Mouse (Mus musculus) heart, embryonic 15.5 days (tissue): Measurements from ENCODE around the gene Prom1. TPM values are rescaled to one million over a fixed set of nuclear protein-coding genes. Genes with fewer than 3 reads are reported as not detected.

Experiments used
- ATAC-seq: fragments of 200-750 bp; cut with Nextera tagmentation; replicated peaks from 2 replicates; pipeline ENCODE4 v1.8.0; 2017; ENCODE audit warnings: low read depth, moderate TSS enrichment; ENCODE audit not compliant: insufficient number of reproducible peaks, insufficient read depth, low FRiP score
- H3K27ac ChIP-seq: fragments of 300-500 bp; sonication (generic); 2 replicates; pipeline ENCODE4 v1.5.1; 2015; ENCODE audit warnings: mild to moderate bottlenecking, inconsistent platforms
- H3K27me3 ChIP-seq: fragments of 300-500 bp; sonication (generic); 2 replicates; pipeline ENCODE4 v1.6.1; 2015; ENCODE audit warnings: inconsistent platforms
- H3K36me3 ChIP-seq: fragments of 300-500 bp; sonication (generic); 2 replicates; pipeline ENCODE4 v1.6.1; 2015; ENCODE audit warnings: mild to moderate bottlenecking, inconsistent platforms
- H3K4me1 ChIP-seq: fragments of 300-500 bp; sonication (generic); replicated peaks from 2 replicates; pipeline ENCODE4 v1.6.1; 2015; ENCODE audit warnings: inconsistent platforms
- H3K4me2 ChIP-seq: fragments of 300-500 bp; sonication (generic); 2 replicates; pipeline ENCODE4 v1.6.1; 2015; ENCODE audit warnings: inconsistent platforms, mild to moderate bottlenecking, moderate library complexity
- H3K4me3 ChIP-seq: fragments of 300-500 bp; sonication (generic); 2 replicates; pipeline ENCODE4 v1.5.1; 2015; ENCODE audit warnings: mild to moderate bottlenecking, inconsistent platforms
- H3K9ac ChIP-seq: fragments of 300-500 bp; sonication (generic); 2 replicates; pipeline ENCODE4 v1.6.1; 2015; ENCODE audit warnings: mild to moderate bottlenecking, inconsistent platforms
- H3K9me3 ChIP-seq: fragments of 300-500 bp; sonication (generic); replicated peaks from 2 replicates; pipeline ENCODE4 v1.6.1; 2016; ENCODE audit warnings: inconsistent platforms
- WGBS: fragments of 180-500 bp; shearing (Covaris S2); methylation state at CpG from one replicate; pipeline ENCODE4 v1.1.7; 2015; ENCODE audit warnings: mixed read lengths; 5-methylcytosine and 5-hydroxymethylcytosine counted together
- polyA plus RNA-seq: library from polyadenylated mRNA; unstranded; fragments of >200 nt; fragmentation: Nextera tagmentation; extraction: Ambion mirVana; gene quantifications from 2 replicates; pipeline ENCODE4 v1.2.1, GENCODE M21; 2015

Gene Prom1
- polyA plus RNA-seq, 1 experiment from 2014 or later, result 6.5 TPM

DNA sequence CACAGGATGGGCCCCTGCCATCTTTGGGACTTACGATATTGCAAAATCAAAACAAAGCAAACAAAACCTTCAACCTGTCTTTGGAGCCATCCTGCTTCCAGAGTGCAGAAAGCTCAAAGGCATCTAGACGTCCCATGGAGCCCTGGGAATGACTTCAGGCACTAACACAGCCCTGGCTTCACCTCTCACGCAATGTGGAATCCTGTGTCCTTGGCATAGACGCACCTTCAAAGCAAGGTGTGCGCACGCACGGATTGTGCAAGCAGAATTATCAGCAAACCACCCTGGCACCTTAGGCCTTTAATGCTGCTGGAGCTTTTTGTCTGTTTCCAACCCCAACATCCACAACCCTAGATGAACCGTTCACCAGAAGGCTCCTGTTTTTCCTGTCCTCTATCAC lies 104.2 kb downstream of the Prom1 start:
- Histone ChIP-seq H3K9ac (no peak overlapping the region), H3K4me3 (no peak overlapping the region), H3K9me3 (no peaks in the 10 kb centered on the region), H3K4me1 (no peaks in the 10 kb centered on the region), H3K27ac (no peak overlapping the region), H3K27me3 (no peaks in the 10 kb centered on the region), H3K36me3 (no peaks in the 10 kb centered on the region), H3K4me2 (no peak overlapping the region)
- WGBS, result 88% methylated on average over 8 of the region's 8 CpGs
- ATAC-seq, result no peak

DNA sequence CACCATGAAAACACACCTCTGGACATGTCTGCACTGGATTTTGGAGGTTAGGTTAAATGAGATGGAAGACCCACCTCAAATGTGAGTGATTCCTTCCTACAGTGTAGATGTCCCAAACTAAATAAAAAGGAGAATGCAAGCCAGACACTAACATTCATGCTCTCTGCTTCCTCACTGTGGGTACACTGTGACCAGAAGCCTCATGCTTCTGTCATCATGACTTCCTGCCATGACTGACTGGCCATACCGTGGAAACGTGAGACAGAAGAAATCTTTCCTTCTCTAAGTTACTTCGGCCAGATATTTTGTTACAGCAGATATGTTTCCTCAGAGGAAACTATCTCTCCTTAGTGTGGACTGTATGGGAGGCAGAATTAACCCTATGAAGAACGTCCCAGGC lies 105.7 kb downstream of the Prom1 start:
- H3K4me3 ChIP-seq, result no peak overlapping the region
- no peak overlapping the region for H3K9ac ChIP-seq
- H3K36me3 ChIP-seq, result no peaks in the 10 kb centered on the region
- no peaks in the 10 kb centered on the region for H3K27me3 ChIP-seq
- H3K27ac ChIP-seq, result no peak overlapping the region
- no peak for ATAC-seq
- H3K4me2 ChIP-seq, result no peak overlapping the region
- H3K4me1 ChIP-seq, result no peaks in the 10 kb centered on the region
- no peaks in the 10 kb centered on the region for H3K9me3 ChIP-seq
- WGBS, result 56% methylated on average over 4 of the region's 4 CpGs

GRCm38 (mm10) chr5:43994981-43995380 lies 106.9 kb downstream of the Prom1 start:
- Histone ChIP-seq H3K9me3 (no peaks in the 10 kb centered on the region), H3K27ac (no peak overlapping the region), H3K27me3 (no peaks in the 10 kb centered on the region), H3K36me3 (no peaks in the 10 kb centered on the region), H3K4me3 (no peak overlapping the region), H3K4me2 (no peak overlapping the region), H3K4me1 (no peaks in the 10 kb centered on the region), H3K9ac (no peak overlapping the region)
- 83% methylated on average over 2 of the region's 2 CpGs for WGBS
- no peak for ATAC-seq

DNA sequence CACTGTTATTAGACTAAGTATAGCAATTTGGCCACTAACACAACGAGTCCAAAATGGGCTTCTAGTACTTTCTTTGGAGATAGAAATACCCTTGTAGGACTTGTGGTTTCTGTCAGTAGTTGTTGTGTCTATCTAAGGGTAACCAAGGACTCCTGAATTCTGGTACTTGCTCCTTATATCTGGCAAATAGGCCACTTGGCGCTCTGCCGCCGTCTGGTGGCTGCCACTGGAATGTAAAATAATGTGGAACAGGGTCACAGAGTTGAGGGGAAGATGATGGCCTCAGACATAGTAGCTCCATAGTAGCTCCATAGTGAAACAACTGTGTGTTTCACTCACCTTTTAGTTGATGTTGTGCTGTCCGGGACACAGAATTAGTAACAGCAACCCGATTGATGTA lies 111.5 kb downstream of the Prom1 start:
- Histone ChIP-seq H3K36me3 (no peaks in the 10 kb centered on the region), H3K9me3 (no peaks in the 10 kb centered on the region), H3K4me2 (no peak overlapping the region), H3K4me3 (no peak overlapping the region), H3K27ac (no peak overlapping the region), H3K27me3 (no peaks in the 10 kb centered on the region), H3K9ac (no peak overlapping the region), H3K4me1 (no peaks in the 10 kb centered on the region)
- ATAC-seq, result no peak
- WGBS, result 47% methylated on average over 6 of the region's 6 CpGs

- H3K4me2 ChIP-seq, result no peak overlapping the region
- H3K27me3 ChIP-seq, result no peaks in the 10 kb centered on the region
- no peak overlapping the region for H3K9ac ChIP-seq
- ATAC-seq, result no peak
- no peaks in the 10 kb centered on the region for H3K36me3 ChIP-seq
- no peaks in the 10 kb centered on the region for H3K9me3 ChIP-seq
- no peak overlapping the region for H3K4me3 ChIP-seq
- H3K4me1 ChIP-seq, result no peaks in the 10 kb centered on the region
- 48% methylated on average over 5 of the region's 5 CpGs for WGBS
- no peak overlapping the region for H3K27ac ChIP-seq
Observed at GRCm38 (mm10) chr5:43989017-43989416, 112.8 kb downstream of the Prom1 start.

DNA sequence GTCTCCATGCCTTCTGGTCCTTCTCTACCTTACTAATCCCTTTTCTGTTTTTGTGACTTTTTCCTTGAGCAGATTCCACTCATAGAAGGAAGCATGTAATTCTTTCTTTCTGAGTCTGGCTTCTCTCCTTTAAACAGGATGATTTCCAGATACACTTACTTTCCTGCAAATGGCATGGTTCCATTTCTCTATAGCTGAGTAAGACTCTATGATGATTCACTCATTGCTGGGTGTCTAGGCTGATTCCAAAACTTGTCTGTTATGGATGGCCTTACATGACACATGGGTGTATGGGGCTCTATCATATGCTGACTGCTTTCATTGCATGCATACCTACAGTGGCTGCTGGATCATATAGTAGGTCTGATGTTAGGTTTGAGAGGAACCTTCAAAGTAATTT lies 115.6 kb downstream of the Prom1 start:
- H3K4me3 ChIP-seq, result no peak overlapping the region
- no peak for ATAC-seq
- H3K9ac ChIP-seq, result no peak overlapping the region
- H3K27me3 ChIP-seq, result no peaks in the 10 kb centered on the region
- no peaks in the 10 kb centered on the region for H3K36me3 ChIP-seq
- no peak overlapping the region for H3K27ac ChIP-seq
- H3K9me3 ChIP-seq, result no peaks in the 10 kb centered on the region
- no peak overlapping the region for H3K4me2 ChIP-seq
- H3K4me1 ChIP-seq, result no peaks in the 10 kb centered on the region

DNA sequence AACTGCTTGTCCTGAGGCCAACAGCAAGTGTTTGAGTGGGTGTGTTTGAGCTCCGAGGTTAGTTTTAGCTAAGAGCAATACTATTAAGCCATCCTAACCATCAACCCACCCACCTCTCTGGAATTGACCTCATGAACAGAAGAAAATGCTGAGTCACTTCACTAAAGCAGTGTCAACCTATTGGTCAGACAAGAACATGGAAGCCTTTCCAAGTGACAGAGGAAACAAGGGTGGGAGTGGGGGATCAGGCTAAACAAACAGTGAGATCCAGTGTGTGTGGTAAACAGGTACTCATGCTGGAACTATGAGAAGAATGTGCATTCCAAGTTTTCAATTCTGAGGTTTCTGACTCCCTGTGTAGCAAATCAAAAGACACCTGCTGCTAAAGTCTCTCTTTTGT lies 118.9 kb downstream of the Prom1 start:
- H3K36me3 ChIP-seq, result no peaks in the 10 kb centered on the region
- no peak overlapping the region for H3K4me3 ChIP-seq
- no peak overlapping the region for H3K4me2 ChIP-seq
- no peak overlapping the region for H3K27ac ChIP-seq
- no peak overlapping the region for H3K9ac ChIP-seq
- H3K9me3 ChIP-seq, result no peaks in the 10 kb centered on the region
- WGBS, result 67% methylated on average over 1 of the region's 1 CpGs
- H3K4me1 ChIP-seq, result no peaks in the 10 kb centered on the region
- no peaks in the 10 kb centered on the region for H3K27me3 ChIP-seq
- ATAC-seq, result no peak

- ATAC-seq, result no peak
- H3K4me1 ChIP-seq, result no peaks in the 10 kb centered on the region
- H3K27ac ChIP-seq, result no peak within 1 kb of the TSS
- H3K9ac ChIP-seq, result no peak within 1 kb of the TSS
- WGBS, result 50% methylated on average over 4 of the region's 4 CpGs
- no peaks in the 10 kb centered on the region for H3K27me3 ChIP-seq
- H3K9me3 ChIP-seq, result no peaks in the 10 kb centered on the region
- H3K36me3 ChIP-seq, result no peaks in the 10 kb centered on the region
- H3K4me3 ChIP-seq, result no peak within 1 kb of the TSS
- H3K4me2 ChIP-seq, result no peak within 1 kb of the TSS
Observed at GRCm38 (mm10) chr5:43981620-43982019, 120.2 kb downstream of the Prom1 start, which contains the start of gene Fgfbp1. Gene Fgfbp1 (minus strand): TSS chr5:43981779.

- no peak overlapping the region for H3K27ac ChIP-seq
Observed at GRCm38 (mm10) chr5:43980397-43980796, 121.4 kb downstream of the Prom1 start.

GRCm38 (mm10) chr5:43976821-43977561 lies 124.8 kb downstream of the Prom1 start:
- no peak for ATAC-seq
- H3K9ac ChIP-seq, result no peak overlapping the region
- no peaks in the 10 kb centered on the region for H3K4me1 ChIP-seq
- no peaks in the 10 kb centered on the region for H3K27me3 ChIP-seq
- H3K27ac ChIP-seq, result no peak overlapping the region
- H3K9me3 ChIP-seq, result no peaks in the 10 kb centered on the region
- H3K36me3 ChIP-seq, result no peaks in the 10 kb centered on the region
- WGBS, result 65% methylated on average over 1 of the region's 1 CpGs
- H3K4me3 ChIP-seq, result no peak overlapping the region
- H3K4me2 ChIP-seq, result no peak overlapping the region

More at GRCm38 (mm10) chr5:43980397-43980796, 121.4 kb downstream of the Prom1 start:
- Histone ChIP-seq H3K4me2 (no peak overlapping the region), H3K9ac (no peak overlapping the region), H3K27me3 (no peaks in the 10 kb centered on the region), H3K36me3 (no peaks in the 10 kb centered on the region), H3K4me1 (no peaks in the 10 kb centered on the region), H3K4me3 (no peak overlapping the region), H3K9me3 (no peaks in the 10 kb centered on the region)
- ATAC-seq, result no peak
- 55% methylated on average over 2 of the region's 2 CpGs for WGBS

DNA sequence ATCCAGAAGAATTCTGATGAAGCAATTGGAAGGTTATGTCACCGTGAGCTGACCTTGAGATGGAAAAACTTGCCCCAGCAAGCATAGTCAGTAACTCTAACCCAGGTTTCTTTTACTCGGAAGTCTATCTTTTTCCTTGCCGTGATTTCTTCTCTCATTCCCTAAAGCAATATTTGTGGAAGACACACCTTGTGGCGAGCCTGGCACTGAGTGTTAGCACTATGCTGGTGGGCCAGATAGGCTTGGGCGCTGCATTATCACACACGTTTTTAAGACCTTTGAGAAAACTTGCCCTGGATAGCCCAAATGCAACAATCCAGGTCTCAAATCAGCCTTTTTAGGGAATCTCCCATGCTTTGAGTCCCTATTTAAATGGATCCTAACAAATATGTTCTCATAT lies 127.7 kb downstream of the Prom1 start:
- Histone ChIP-seq H3K9me3 (no peaks in the 10 kb centered on the region), H3K36me3 (no peaks in the 10 kb centered on the region), H3K4me1 (no peaks in the 10 kb centered on the region), H3K4me3 (no peak overlapping the region), H3K9ac (no peak overlapping the region), H3K27ac (no peak overlapping the region), H3K4me2 (no peak overlapping the region), H3K27me3 (no peaks in the 10 kb centered on the region)
- WGBS, result 78% methylated on average over 6 of the region's 6 CpGs
- ATAC-seq, result no peak

DNA sequence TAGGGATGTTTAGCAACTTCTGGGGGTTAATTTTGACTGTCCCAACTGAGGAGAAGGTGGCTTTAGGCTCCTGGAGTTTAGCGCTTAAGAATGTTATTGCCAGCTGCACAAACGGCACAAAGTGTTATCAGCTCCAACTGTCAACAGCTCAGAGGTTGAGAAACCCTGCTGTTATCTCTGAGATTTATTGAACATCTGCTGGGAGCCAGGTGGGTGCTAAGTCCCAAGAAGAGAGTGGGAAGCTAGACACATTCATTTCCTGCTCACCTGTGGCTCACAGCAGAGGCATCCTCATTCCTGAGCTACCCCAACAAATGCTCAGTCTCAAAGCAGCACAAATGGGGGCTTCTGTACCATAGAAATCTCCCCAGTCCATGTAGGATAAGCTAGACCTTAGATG lies 130.7 kb downstream of the Prom1 start:
- no peak overlapping the region for H3K27ac ChIP-seq
- ATAC-seq, result no peak

More for the DNA sequence above, 130.7 kb downstream of the Prom1 start:
- no peak overlapping the region for H3K4me2 ChIP-seq
- no peaks in the 10 kb centered on the region for H3K4me1 ChIP-seq
- no peaks in the 10 kb centered on the region for H3K36me3 ChIP-seq
- no peak overlapping the region for H3K9ac ChIP-seq
- H3K4me3 ChIP-seq, result no peak overlapping the region
- 25% methylated on average over 2 of the region's 2 CpGs for WGBS
- H3K27me3 ChIP-seq, result no peaks in the 10 kb centered on the region
- H3K9me3 ChIP-seq, result no peaks in the 10 kb centered on the region
